Mouse (Mus musculus) erythroblast, embryonic 14.5 days (primary cell): ENCODE data around the gene Slc48a1.

ENCODE experiments used
- GATA1 ChIP-seq: IDR thresholded peaks from 2 replicates; pipeline ENCODE4 v1.6.1; 2012; ENCODE audit warnings: low read length, inconsistent platforms, mixed read lengths
- TAL1 ChIP-seq: IDR thresholded peaks from 3 replicates; pipeline ENCODE4 v1.6.1; 2012; ENCODE audit warnings: low read length, inconsistent platforms, mixed read lengths

GRCm38 (mm10) chr15:97831987-97832640 lies 53.8 kb downstream of the Slc48a1 start:
- TF ChIP-seq TAL1 (no peak), GATA1 (no peak)
